Mouse (Mus musculus) thymus, postnatal 36 days (tissue): Measurements from ENCODE around the gene Ttc13.

Source experiments
- DNase-seq, 2 experiments: peaks; one replicate each; pipeline ENCODE4 v3.0.0; 2022; ENCODE audit warnings: mixed read lengths in 2 of 2

Gene Ttc13

DNA sequence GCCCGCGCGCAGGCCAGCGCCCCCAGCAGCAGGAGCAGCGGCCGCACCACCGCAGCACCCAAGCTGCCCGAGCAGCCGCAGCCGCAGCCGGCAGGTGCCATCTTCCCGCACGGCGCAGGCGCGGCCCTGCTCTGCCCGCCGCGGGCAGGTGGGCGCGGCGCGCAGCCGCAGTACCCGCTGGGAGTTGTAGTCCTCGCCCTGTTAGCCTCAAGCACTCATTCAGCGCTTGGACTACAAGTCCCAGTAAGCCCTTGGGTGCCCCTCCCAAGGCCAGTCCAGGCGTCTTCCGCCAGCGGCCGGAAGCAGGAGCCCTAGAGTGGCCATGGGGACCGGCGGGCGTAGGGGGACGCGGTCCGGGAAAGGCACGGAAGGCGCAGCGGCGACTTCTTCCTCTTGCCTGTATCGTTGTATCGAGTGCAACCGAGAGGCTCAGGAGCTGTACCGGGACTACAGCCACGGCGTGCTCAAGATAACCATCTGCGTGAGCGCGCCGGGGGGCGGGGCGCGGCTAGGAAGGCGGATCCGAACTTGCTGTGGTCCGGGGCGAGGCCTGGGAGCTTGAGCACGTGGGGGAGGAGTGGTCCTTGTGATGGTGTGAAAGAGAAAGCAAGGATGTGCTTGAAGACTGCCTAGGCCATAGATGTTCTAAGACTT, at the start of gene Ttc13, which contains the start of gene Arv1:
Ttc13 (minus strand) TSS at position 122 of the 654 bp plus-strand sequence.
Arv1 (plus strand) TSS at position 278 of the 654 bp plus-strand sequence.
- peak; percentile 92 to 97 for DNase-seq

DNA sequence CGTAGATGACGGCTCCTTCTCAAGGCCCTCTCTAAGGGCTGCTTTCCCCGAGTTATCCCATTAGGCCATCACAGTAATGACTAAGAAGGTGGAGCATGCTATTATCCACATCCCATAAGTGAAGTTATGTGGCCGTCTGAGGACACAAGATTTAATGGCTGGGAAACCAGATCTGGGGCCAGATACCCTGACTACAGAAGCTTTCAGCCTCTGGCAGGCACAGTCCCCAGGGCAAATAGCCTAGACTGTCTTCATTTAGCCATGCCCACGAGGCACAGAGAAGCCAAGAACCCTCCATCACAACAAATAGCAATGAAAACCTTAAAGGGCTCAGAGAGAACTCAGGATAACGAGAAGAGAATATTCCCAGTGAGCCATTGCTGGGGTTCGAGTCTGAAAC, 41.3 kb upstream of the Ttc13 start:
- DNase-seq = no peak

DNA sequence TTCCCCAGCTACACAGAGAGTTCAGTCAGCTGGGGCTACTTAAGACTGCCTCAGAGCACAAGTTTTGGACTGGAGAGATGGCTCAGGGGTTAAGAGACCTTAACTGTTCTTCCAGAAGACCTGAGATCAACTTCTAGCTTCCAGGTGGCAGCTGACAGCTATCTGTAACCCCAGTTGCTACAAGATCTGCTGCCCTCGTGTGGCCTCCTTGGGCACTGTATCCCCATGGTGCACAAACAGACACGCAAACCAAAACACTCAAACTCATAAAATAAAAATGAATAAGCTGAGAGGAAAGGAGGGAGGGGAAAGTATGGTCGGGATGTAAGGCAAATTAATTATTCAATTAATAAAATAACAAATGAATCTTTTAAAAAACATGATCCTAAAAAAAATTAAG, 36.8 kb upstream of the Ttc13 start:
- peak; percentile 47 to 59 for DNase-seq

DNA sequence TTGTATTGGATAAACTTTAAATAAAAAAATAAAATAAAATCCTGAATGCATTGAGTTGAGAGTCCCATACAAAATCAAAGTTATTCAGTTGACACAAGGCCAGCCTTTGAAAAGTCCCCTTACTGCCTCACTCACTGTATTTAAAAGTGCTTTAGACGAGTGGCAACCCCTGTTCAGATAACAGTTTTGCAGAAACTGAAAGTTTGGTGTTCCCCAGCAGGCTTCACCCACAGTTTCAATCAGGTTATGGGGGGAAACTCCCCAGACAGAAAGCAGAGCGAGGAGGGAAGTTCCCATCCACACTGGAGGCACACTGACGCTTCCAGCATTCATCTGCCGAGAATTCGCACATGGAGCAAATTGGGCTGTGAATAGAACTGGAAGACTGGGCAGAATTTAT, 34.8 kb upstream of the Ttc13 start:
- DNase-seq = no peak

DNA sequence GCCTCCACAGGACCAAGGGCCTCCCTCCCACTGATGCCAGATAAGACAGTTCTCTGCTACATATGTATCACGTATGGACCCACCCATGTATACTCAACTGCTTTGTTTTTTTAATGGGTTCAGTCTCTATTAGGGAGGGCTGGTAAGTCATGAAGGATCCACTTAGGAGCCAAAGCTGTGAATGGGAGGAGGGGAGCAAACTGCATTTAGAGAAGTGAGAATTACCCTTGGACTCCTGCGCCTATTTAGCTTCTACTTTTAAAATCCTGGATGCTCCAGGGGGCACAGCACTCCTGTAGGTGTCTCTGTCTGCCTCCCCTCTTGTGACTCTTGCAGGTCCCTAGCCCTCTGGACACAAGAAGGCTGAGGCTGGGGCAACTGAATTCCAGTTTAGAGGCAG, 34.4 kb upstream of the Ttc13 start:
- no peak for DNase-seq

DNA sequence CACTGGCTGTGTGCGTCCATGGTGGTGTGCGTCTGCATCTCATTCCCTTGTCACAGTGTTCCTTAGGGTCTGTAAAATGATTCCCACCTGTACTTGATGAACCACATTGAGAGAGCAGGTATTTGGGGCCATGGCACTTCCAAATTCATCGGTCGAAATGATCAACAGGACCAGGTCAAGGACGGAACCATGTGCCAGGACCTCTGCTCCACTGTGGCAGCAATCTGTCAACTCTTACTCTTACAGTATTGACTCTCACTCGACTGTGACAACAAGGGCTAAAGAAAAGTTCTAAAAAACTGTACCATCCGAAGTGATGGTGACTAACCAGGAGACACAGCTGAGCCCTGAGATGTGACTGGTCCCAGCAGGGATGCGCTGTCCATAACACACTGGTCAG, 33.7 kb upstream of the Ttc13 start:
- no peak for DNase-seq

DNA sequence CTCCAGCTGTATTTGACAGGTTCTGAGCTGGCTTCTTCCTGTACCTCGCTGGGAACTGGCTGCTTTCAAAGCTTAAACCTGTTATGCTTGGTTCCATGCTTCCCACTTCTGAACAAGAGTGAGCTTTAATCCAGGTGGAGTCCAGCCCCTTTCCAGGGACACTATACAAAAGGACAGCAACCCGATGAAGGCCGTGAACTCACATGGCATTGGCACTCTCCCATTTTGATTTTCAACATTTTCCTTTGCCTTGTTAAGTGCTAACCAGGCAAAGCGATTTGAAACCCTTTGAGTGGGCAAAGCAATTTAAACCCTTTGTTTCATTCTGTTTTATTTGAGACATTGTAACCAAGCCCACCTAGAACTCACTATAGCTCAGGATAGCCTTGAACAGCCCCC, 33.0 kb upstream of the Ttc13 start:
- DNase-seq = no peak

DNA sequence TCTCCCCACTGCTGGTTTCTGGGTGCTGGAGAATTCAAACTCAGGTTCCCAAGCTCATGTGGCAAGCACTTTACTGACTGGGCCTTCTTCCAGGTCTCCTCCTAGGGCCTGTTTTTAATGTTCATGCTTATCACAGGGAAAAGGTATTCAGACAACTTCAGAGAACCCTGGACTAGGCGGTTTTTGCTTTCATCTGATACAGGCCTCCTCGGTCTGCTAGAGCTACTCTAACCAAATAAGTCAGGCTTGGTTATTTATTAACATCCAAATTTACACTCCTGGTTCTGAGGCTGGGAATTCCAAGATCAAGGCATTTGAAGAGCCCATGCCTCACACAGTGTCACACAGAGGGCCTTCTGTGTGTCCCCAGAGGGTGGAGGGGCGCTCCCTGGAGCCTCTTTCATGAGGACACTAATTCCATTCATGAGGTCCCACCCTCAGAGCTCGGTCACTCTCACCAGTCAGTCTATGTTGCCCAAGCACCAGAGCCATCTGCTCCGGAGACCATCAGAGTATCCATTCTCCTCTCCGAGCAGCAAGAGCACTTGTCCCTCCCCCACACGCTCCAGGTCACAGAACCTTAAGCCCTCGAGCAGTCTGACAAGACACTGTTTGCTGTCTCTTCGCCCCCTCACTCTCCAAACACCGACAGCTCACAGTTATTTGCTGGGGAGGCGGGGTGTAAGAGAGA, 32.5 kb upstream of the Ttc13 start:
- DNase-seq = no peak

DNA sequence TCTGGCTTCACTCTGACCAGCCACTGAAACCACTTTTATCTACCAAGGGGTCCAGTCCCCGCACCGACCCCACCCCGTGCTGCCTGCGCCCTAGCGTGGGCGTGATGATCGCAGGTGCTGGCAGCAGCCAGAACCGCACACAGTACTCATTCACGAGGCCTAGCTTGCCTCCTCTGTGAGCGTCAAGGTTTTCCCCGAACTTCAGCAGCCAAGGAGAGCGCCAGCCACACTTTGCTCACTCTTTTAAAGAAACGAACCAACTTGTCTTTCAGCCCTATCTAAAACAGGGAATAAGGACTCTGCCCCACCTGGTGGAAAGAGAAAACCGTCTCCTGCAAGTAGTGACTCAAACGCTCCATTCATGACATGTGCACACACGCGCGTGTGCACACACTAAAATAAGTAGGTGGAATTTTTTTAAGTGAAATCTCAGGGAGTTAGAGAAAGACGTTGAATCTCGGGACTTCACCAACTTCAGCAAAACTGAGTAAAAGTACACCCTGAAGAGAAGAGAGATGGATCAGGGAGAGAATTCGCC, 30.6 kb upstream of the Ttc13 start:
- no peak for DNase-seq

DNA sequence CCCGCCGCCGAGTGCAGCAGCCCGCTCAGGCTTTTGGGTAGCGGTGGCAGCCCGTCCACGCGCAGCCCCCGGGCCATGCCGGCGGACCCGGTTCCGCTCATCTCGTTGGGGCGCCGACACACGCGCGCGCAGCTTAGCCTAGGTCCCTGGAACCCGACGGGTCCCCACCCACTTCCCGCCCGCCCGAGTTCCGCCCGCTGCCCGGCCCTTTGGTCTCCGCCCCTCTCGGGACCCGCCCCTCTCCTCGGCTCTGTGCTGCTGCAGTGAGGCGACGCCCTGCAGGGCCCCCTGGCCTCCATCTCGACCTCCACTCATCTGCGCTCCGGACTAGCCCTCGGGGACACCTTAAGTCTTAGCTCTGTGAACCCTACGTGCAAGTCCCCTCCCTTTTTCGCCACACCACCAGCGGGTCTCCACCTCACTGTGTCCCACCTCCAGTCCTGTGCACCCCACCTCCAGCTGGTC, 30.0 kb upstream of the Ttc13 start, which contains the start of gene Fam89a:
Fam89a (minus strand) TSS at position 124 of the 465 bp plus-strand sequence.
- DNase-seq = peak; percentile 66 to 72

DNA sequence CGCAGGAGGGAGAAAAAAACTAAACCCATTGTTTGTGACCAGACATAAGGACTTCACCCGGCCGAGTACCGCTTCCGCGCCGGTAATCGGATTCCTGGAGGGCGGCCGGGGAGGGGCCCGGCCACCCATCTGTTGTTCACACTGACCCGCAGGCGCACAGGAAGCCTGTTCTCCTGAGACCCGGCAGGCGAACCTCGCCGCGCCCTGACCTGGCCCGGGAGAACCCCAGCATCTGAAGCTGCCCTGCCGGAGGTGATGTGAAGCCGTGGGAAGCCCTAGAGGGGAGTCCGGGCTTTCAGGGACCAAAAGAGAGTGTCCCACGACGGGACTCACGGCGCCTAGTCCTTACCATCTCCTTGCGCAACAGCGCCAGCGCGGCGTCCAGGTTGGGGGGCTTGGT, 29.4 kb upstream of the Ttc13 start:
- DNase-seq = no peak

DNA sequence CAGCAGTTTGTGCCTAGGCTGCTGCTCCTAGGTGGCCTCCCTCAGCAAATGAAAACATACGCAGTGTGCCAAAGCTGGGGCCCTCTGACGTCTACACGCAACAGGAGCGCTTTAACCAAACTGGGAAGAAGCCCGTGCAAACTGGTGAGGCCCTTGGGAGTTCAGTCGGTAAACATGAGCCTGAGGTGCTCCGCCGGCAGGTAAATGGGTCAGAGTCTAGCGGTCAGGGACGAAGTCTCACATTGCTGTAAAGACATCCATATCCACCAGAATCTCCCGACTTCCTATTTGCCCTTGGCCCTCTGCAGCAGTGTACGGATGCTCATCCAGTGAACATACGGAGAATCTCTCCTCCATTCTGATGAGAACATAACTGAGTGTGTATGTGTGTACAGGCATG, 24.9 kb upstream of the Ttc13 start:
- no peak for DNase-seq

DNA sequence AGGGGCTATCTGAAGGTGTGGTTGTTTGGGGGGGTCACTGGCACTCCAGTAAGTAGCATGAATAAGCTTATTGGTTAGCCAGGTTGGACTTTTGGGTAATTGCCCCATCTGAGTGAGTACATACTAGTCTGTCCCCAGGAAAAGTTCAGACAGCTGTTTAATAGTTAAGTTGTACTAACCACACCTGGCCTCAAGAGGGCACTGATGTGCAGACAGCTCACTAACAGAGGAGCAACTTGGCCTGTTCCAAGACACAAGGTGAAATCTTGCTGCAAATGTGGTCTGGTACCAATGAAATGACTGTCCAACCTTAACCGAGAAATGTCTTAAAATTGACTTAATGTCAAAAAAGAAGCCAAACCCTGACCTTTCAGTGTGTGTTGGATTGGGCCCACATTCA, 17.5 kb upstream of the Ttc13 start:
- peak in 1 of 2 experiments; percentile 17 for DNase-seq

DNA sequence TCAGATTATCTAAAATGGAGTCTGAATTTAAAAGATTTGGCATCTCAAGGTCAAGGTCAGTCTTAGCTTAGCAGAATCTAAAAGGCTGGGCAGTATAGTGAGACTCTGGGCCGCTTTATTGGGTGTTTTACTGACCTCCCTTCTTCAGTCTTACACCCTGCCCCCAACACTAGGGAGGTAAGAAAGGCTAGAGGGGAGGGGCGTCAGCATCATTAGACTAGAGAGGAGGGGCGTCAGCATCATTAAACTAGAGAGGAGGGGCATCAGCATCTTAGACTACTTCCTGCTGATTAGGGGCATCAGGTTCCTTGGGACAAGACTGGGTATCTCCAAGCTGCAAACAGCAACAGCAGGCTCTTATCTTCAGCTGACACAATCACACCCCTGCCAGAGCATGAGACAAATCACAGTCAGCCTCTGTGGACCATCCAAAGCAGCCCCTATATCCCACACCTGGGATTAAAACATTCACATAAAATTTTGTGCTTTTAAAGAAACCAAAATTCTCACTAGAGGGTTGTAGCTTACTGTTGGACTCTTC, 13.7 kb upstream of the Ttc13 start:
- no peak for DNase-seq

DNA sequence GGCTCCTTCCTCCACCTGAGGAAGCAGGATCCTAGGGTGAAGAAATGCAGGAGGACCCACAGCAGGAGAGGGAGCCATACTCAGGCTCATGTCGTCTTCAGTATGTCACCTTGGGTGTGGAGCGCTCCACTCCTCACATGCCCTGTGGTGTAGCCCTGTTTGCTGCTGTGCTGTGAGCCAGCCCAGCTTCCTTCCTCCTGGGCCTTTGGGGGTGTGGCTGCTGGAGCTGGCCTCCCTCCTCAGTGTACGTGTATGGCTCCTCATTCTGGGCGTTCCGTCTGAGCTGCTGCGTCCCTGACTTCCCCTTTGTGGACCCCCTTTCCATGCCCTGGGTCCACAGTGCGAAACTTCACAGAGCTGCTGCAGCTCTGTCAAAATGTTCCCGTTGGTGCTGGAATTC, 11.0 kb upstream of the Ttc13 start:
- no peak for DNase-seq

DNA sequence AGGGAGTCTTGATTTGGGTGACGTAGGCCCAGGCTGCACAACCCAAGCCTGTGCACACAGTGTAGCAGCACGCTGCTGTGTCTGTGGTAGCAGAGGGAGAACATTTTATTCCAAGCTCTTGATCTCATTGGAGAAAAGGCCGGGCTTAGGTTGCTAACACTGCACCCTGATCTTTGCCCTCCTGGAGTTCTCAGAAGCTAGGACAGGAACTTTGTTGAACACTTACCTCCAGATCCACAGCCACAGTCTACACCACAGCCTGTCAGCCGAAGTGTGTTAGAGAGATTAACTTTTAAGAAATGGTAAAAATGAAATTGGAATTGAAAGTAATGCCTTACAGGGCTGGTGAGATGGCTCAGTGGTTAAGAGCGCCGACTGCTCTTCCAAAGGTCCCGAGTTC, 2.5 kb upstream of the Ttc13 start:
- DNase-seq = no peak

DNA sequence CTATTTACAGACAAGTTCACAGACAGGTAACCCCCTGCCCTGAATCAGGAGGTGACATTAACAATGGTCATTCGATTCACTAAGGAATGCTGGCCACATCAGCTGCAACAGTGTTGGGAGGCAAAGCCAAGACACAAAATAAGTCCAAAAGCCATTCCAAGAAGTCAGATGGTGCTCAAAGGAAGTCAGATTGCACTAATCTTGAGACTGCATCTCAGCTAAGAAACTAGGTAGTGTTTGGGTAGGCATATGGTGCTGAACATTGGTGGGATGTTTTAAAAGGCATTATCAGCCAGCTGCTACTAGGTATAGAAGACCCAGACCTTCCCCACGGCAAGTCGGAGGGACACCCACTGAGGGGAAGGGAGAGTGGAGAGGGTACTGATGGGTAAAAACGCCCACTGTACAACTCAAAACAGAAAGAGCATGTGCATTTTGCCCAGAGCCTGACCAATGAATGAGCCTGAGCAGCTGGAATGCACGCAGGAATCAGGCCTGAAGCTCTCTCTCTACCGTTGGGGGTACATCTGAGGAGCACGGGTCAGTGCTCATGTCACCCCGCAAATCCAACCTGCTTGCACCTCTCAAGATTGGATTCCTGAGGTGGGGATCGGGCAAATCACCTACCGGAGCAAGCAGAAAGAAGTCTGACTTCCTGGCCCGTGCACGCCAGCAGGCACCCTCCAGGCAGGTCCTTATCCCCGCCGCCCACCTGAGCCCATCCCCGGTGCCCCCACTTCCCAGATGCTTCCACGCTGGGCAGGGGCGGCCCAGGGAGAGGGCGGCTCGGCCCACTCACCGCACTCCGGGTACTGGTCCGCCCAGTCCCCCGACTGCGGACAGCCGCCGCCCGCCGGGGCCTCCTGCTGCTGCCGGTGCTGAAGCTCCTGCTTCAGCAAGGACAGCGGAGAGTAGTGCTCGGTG, 583 bp downstream of the Ttc13 start:
- DNase-seq = no peak

DNA sequence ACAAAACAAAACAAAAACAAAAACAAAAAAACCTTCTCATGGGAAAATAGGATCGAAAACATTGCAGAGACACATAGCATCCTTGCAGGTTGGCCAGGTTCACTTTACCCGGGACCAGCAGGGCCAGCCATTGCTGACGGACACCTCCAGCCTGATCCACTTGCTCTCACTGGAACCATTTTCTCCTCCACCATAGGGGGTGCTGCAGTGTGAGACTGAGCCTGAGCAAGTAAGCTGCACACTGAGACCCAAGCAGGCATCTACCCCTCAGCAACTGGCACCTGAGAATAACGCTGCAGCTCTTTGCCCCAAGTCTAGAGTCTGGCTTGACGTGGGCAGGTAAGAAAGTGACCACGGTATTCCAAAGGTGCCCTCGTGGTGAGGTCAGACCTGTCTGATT, 1.6 kb downstream of the Ttc13 start:
- peak in 1 of 2 experiments; percentile 39 for DNase-seq

DNA sequence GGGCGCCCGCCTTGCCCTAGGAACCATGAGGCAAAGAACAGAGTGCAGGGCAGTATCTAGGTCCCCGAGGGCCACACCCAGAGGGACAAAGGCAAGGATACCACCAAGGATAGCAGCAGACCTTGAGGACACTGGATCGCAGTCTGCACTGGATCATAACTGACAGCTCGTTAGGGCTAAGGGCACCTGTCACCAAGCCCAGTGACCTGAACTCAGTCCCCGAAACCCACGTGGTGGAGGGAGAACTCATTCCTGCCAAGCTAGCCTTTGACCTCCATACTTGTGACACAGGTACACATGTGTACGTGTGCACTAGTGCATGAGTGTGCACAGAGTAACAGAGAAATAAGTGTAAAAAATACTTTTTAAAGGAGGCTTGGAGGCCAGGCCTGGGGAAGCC, 6.0 kb downstream of the Ttc13 start:
- DNase-seq = no peak

DNA sequence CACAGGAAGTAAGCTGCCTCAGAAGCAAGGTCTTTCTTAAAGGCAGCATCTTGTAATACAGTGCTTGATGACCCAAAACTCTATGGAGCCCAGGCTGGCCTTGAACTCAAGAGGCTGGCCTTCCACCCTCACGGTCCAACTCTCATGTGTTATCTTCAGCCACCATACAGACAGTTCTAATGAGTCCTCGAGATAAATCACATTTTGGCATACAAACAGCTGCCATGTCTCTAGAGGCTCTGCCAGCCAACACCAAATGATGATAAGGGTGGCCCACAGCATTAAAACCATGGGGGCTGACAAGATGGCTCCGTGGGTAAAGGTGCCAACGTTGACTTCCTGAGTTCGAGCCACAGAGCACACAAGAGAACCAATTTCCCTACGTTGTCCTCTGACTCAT, 8.6 kb downstream of the Ttc13 start:
- DNase-seq = no peak

DNA sequence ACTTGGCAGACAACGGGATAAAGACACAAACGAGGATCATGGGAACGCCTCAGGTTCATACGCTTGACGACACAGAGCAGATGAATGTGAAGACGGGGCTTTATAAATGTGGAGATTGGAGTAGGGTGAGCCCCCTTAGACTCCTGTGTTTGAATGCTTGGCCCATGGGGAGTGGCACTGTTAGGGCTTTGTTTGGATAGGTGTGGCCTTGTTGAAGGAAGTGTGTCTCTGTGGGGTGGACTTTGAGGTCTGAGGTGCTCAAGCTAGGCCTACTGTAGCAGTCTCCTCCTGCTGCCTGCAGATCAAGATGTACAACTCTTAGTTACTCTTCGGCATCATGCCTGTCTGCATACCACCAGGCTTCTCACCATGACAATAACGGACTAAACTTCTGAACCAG, 16.0 kb downstream of the Ttc13 start:
- DNase-seq = no peak

DNA sequence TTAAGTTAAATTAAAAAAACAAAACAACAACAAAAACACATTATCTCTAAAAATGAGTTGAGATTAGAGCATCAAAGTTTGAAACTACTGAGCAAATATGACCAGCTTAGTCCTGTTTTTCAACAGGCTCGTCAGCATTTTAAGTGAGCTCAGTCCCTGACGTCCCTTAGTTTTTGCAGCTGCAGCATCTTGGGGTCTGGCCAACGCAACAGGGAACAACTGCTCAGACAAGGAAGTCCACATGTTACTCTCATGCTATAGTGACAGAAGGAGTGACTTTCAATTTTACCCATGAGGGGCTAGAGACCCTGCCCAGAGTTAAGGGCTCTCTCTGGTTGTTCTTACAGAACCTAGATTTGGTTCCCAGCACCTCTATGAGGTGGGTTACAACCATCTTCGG, 17.4 kb downstream of the Ttc13 start:
- DNase-seq = no peak

DNA sequence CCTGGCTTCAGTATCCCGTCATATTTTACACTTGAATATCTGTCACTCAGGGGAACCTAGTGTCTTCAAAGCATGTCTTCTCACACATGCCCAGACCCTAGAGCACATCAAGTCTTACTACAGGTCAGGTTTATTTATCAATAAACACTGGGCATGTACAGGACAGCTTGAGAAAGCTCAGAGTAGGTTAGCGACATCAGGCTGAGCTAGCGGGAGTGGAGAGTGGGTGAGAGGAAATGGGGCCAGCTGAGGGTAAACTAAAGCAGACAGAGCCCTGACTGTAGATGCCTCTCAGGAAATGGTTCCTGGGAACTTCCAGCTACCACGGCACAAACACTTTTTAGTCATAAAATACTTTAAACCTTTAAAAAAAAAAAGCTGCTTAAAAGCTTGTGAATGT, 18.3 kb downstream of the Ttc13 start:
- DNase-seq = peak; percentile 48 to 68
